Mouse (Mus musculus) neutrophil, adult 59 days (primary cell): Measurements from ENCODE around the gene Olfr371. TPM values are rescaled to one million over a fixed set of nuclear protein-coding genes. Genes with fewer than 3 reads are reported as not detected.

Experiments used
- total RNA-seq, 2 experiments: library from RNA; stranded (reverse); gene quantifications; 1 replicate in 1 of 2; 2 replicates in 1 of 2; pipeline ENCODE4 v1.2.4; 2023

The Olfr371 gene
- total RNA-seq = not detected

GRCm38 (mm10) chr8:85225688-85226087, at the start of gene Olfr371:
Olfr371 (plus strand) TSS chr8:85225988.

Other genes starting within 250 kb of the Olfr371 start
- 100 to 1,000 TPM; 884 to 937 TPM for gene Junb, start 247.3 kb upstream of the Olfr371 start, total RNA-seq
- 1 to 10 TPM; 1.0 to 1.2 TPM for gene Hook2, start 235.4 kb upstream of the Olfr371 start, total RNA-seq
- not detected for gene Best2, start 211.5 kb upstream of the Olfr371 start, total RNA-seq
- 10 to 100 TPM; 57.0 to 57.8 TPM for gene Asna1, start 200.7 kb upstream of the Olfr371 start, total RNA-seq
- 100 to 1,000 TPM; 147 to 163 TPM for gene Trir, start 199.2 kb upstream of the Olfr371 start, total RNA-seq
- gene Tnpo2, start 189.1 kb upstream of the Olfr371 start, total RNA-seq = 10 to 100 TPM; 33.7 to 38.2 TPM
- gene Fbxw9, start 165.9 kb upstream of the Olfr371 start, total RNA-seq = 1 to 10 TPM; 4.5 to 5.5 TPM
- gene Gm5741, start 158.0 kb upstream of the Olfr371 start, total RNA-seq = not detected
- gene Dhps, start 154.2 kb upstream of the Olfr371 start, total RNA-seq = 10 to 100 TPM; 35.3 to 45.7 TPM
- gene Wdr83os, start 145.2 kb upstream of the Olfr371 start, total RNA-seq = 10 to 100 TPM; 34.0 to 35.8 TPM
- gene Wdr83, start 144.7 kb upstream of the Olfr371 start, total RNA-seq = 10 to 100 TPM in 1 of 2 experiments, 1 to 10 TPM in 1; 9.7 to 13.2 TPM
- 100 to 1,000 TPM; 307 to 319 TPM for gene Man2b1, start 142.7 kb upstream of the Olfr371 start, total RNA-seq
- gene Zfp791, start 102.9 kb upstream of the Olfr371 start, total RNA-seq = not detected
- gene Cks1brt, start 74.1 kb upstream of the Olfr371 start, total RNA-seq = not detected
- 10 to 100 TPM; 34.1 to 34.6 TPM for gene Orc6, start 73.6 kb downstream of the Olfr371 start, total RNA-seq
- gene Vps35, start 73.8 kb downstream of the Olfr371 start, total RNA-seq = 10 to 100 TPM; 74.0 to 89.6 TPM
- gene Mylk3, start 160.4 kb downstream of the Olfr371 start, total RNA-seq = 1 to 10 TPM; 1.0 to 4.4 TPM
- 10 to 100 TPM in 1 of 2 experiments, 1 to 10 TPM in 1; 8.3 to 11.5 TPM for gene 4921524J17Rik, start 206.8 kb downstream of the Olfr371 start, total RNA-seq